Mouse (Mus musculus): ENCODE results near the gene Tbc1d7.

GRCm38 (mm10) chr13:43146515-43147258 lies 24.6 kb downstream of the Tbc1d7 start:
- TF ChIP-seq CTCF (IDR thresholded peaks at IDR 0.05; ENCODE audit: control insufficient read depth, insufficient read depth, insufficient read length) = no peak
- TF ChIP-seq USF1 (IDR thresholded peaks at IDR 0.05; ENCODE audit: low read depth) = no peak
- TF ChIP-seq MAX (IDR thresholded peaks at IDR 0.05) = no peak
- peak; percentile 2 for TF ChIP-seq MYOD1 (IDR thresholded peaks at IDR 0.05; ENCODE audit: control insufficient read depth, insufficient read length, low read depth)
- TF ChIP-seq CEBPB (IDR thresholded peaks at IDR 0.05; ENCODE audit: low read depth) = no peak
- TF ChIP-seq MYOG (IDR thresholded peaks at IDR 0.05; ENCODE audit: control insufficient read depth, extremely low read depth, insufficient read length) = no peak
- TF ChIP-seq FOSL1 (IDR thresholded peaks at IDR 0.05; ENCODE audit: insufficient read depth, low read length, poor library complexity, severe bottlenecking) = no peak

All from C2C12 (cell line).